Mouse (Mus musculus) CH12F3 (cell line): ENCODE data around the gene Magi2.

Source experiments
- in situ Hi-C: fragments of 300-500 bp; cut with MboI; formaldehyde crosslinking; loops from 2 replicates; pipeline ENCODE4 v1.14.3; 2020; ENCODE audit warnings: low sequenced_read_pairs

Magi2 gene

GRCm38 (mm10) chr5:19908706-19909060, 681.8 kb downstream of the Magi2 start:
- in situ Hi-C loops: no loop called here

- in situ Hi-C loops: no loop called here
These were observed 682.2 kb downstream of the Magi2 start for GRCm38 (mm10) chr5:19909071-19909470.

GRCm38 (mm10) chr5:19909664-19910063, 682.8 kb downstream of the Magi2 start:
- in situ Hi-C loops: no loop called here

GRCm38 (mm10) chr5:19932102-19932501, 705.3 kb downstream of the Magi2 start:
- in situ Hi-C loops: no loop called here

GRCm38 (mm10) chr5:19933190-19933589, 706.4 kb downstream of the Magi2 start:
- in situ Hi-C loops: no loop called here

GRCm38 (mm10) chr5:19951102-19951501, 724.3 kb downstream of the Magi2 start:
- in situ Hi-C loops: no loop called here

GRCm38 (mm10) chr5:19964113-19964512, 737.3 kb downstream of the Magi2 start:
- in situ Hi-C loops: no loop called here

- in situ Hi-C loops: no loop called here
These were observed 745.9 kb downstream of the Magi2 start for GRCm38 (mm10) chr5:19972736-19973135.

GRCm38 (mm10) chr5:19973852-19974251, 747.0 kb downstream of the Magi2 start:
- in situ Hi-C loops: no loop called here

- in situ Hi-C loops: no loop called here
These were observed 754.7 kb downstream of the Magi2 start for GRCm38 (mm10) chr5:19981518-19981917.

GRCm38 (mm10) chr5:19982031-19982430, 755.2 kb downstream of the Magi2 start:
- in situ Hi-C loops: no loop called here

- in situ Hi-C loops: no loop called here
These were observed 772.6 kb downstream of the Magi2 start for GRCm38 (mm10) chr5:19999486-19999885.

GRCm38 (mm10) chr5:19999912-20000311, 773.1 kb downstream of the Magi2 start:
- in situ Hi-C loops: no loop called here

- in situ Hi-C loops: no loop called here
These were observed 779.8 kb downstream of the Magi2 start for GRCm38 (mm10) chr5:20006616-20007015.

GRCm38 (mm10) chr5:20007246-20007645, 780.4 kb downstream of the Magi2 start:
- in situ Hi-C loops: no loop called here

- in situ Hi-C loops: no loop called here
These were observed 783.4 kb downstream of the Magi2 start for GRCm38 (mm10) chr5:20010210-20010609.

- in situ Hi-C loops: no loop called here
These were observed 791.2 kb downstream of the Magi2 start for GRCm38 (mm10) chr5:20018063-20018462.

GRCm38 (mm10) chr5:20046649-20047048, 819.8 kb downstream of the Magi2 start:
- in situ Hi-C loops: no loop called here

- in situ Hi-C loops: no loop called here
These were observed 821.5 kb downstream of the Magi2 start for GRCm38 (mm10) chr5:20048386-20048785.

GRCm38 (mm10) chr5:20050284-20050683, 823.4 kb downstream of the Magi2 start:
- in situ Hi-C loops: no loop called here

- in situ Hi-C loops: no loop called here
These were observed 828.2 kb downstream of the Magi2 start for GRCm38 (mm10) chr5:20055000-20055399.

- in situ Hi-C loops: no loop called here
These were observed 829.4 kb downstream of the Magi2 start for GRCm38 (mm10) chr5:20056074-20056842.

- in situ Hi-C loops: no loop called here
These were observed 830.0 kb downstream of the Magi2 start for GRCm38 (mm10) chr5:20056856-20057255.
